Mouse (Mus musculus) liver, embryonic 12.5 days (tissue): Measurements from ENCODE around the gene Cish. TPM values are rescaled to one million over a fixed set of nuclear protein-coding genes. Genes with fewer than 3 reads are reported as not detected.
A peak's percentile ranks its signal among the peaks of the same experiment; 100 is the strongest.

ENCODE experiments used
- ATAC-seq: fragments of 200-750 bp; cut with Nextera tagmentation; 2 replicates; pipeline ENCODE4 v1.8.0; 2017; ENCODE audit warnings: moderate number of reproducible peaks, mild to moderate bottlenecking, moderate library complexity
- H3K27ac ChIP-seq: fragments of 300-500 bp; sonication (generic); 2 replicates; pipeline ENCODE4 v1.5.1; 2016; ENCODE audit warnings: mild to moderate bottlenecking
- H3K27me3 ChIP-seq: fragments of 300-500 bp; sonication (generic); replicated peaks from 2 replicates; pipeline ENCODE4 v1.6.1; 2016; ENCODE audit warnings: mild to moderate bottlenecking, moderate library complexity
- H3K36me3 ChIP-seq: fragments of 300-500 bp; sonication (generic); 2 replicates; pipeline ENCODE4 v1.6.1; 2016; ENCODE audit warnings: mild to moderate bottlenecking, moderate library complexity
- H3K4me1 ChIP-seq: fragments of 300-500 bp; sonication (generic); 2 replicates; pipeline ENCODE4 v1.6.1; 2016
- H3K4me2 ChIP-seq: fragments of 300-500 bp; sonication (generic); 2 replicates; pipeline ENCODE4 v1.6.1; 2016; ENCODE audit warnings: mild to moderate bottlenecking, moderate library complexity
- H3K4me3 ChIP-seq: fragments of 300-500 bp; sonication (generic); 2 replicates; pipeline ENCODE4 v1.5.1; 2016; ENCODE audit warnings: mild to moderate bottlenecking, moderate library complexity
- H3K9ac ChIP-seq: fragments of 300-500 bp; sonication (generic); 2 replicates; pipeline ENCODE4 v1.6.1; 2016; ENCODE audit warnings: mild to moderate bottlenecking, moderate library complexity
- H3K9me3 ChIP-seq: fragments of 300-500 bp; sonication (generic); replicated peaks from 2 replicates; pipeline ENCODE4 v1.6.1; 2016; ENCODE audit warnings: mild to moderate bottlenecking, moderate library complexity
- WGBS: fragments of 180-500 bp; shearing (Covaris S2); methylation state at CpG from one replicate; pipeline ENCODE4 v1.1.7; 2016; ENCODE audit not compliant: insufficient replicate concordance; 5-methylcytosine and 5-hydroxymethylcytosine counted together
- polyA plus RNA-seq: library from polyadenylated mRNA; unstranded; fragments of >200 nt; fragmentation: Nextera tagmentation; extraction: Ambion mirVana; gene quantifications from 2 replicates; pipeline ENCODE4 v1.2.1, GENCODE M21; 2016

Gene Cish
- polyA plus RNA-seq, 1 experiment from 2014 or later: 18.1 TPM

DNA sequence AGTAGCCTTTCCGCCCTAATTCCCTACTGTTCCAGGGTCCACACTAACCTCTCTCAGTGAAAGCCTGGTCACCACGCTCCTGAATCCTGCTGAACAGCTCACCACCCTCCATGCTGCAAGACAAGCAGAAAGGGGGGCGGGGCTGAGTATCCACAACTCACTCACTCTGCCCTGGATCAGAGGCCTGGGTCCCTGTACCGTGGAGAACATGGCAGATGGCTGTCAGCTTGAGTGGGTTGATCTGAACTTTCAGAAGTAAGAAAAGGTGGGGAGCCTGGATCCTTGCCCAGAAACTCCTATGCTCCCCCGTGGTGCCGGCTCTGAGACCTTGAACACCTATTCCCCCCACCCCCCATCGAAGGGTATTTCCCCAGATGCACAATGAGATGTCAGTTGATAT lies 33.5 kb upstream of the Cish start:
- ATAC-seq: no peak
- WGBS: 73% methylated on average over 7 of the region's 7 CpGs
- no peak overlapping the region for H3K4me3 ChIP-seq

GRCm38 (mm10) chr9:107263912-107264311 lies 31.9 kb upstream of the Cish start:
- no peak for ATAC-seq
- peaks cover 5% of the 10 kb centered on the region; the same call in 1 of the 2 replicates for H3K36me3 ChIP-seq
- H3K27me3 ChIP-seq: no peaks in the 10 kb centered on the region
- H3K4me1 ChIP-seq: peaks cover 9% of the 10 kb centered on the region; the same call in 1 of the 2 replicates
- no peaks in the 10 kb centered on the region for H3K9me3 ChIP-seq
- H3K4me2 ChIP-seq: no peak overlapping the region
- H3K4me3 ChIP-seq: no peak overlapping the region
- no peak overlapping the region for H3K9ac ChIP-seq
- no peak overlapping the region for H3K27ac ChIP-seq
- 65% methylated on average over 5 of the region's 5 CpGs for WGBS

More for the DNA sequence above, 33.5 kb upstream of the Cish start:
- no peak overlapping the region for H3K9ac ChIP-seq
- peaks cover 5% of the 10 kb centered on the region; the same call in 1 of the 2 replicates for H3K36me3 ChIP-seq
- H3K4me1 ChIP-seq: 0 out of 2 replicates have a peak, but pooled peaks cover under 1% of the 10 kb centered on the region
- H3K4me2 ChIP-seq: no peak overlapping the region
- H3K9me3 ChIP-seq: no peaks in the 10 kb centered on the region
- no peak overlapping the region for H3K27ac ChIP-seq
- no peaks in the 10 kb centered on the region for H3K27me3 ChIP-seq

DNA sequence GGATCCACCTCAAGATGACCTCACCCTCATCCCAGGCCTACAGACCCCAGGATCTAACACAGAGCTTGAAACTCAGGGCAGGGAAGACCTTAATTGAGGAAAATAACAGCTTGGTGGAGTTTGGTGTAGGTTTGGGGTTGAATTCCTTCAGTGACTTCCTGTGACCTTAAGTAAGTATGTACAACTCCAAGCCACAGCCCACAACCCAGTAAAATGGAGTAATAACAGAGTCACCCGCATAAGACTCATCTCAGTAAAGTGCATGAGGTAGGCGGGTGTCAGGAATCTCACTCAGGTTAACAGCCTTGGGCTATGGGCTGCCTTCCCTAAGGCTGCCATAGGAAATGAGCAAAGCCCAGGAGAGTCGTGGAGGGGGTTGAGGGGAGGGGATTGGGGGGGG lies 31.1 kb upstream of the Cish start:
- no peaks in the 10 kb centered on the region for H3K9me3 ChIP-seq
- H3K9ac ChIP-seq: no peak overlapping the region
- peaks cover 13% of the 10 kb centered on the region for H3K4me1 ChIP-seq
- ATAC-seq: no peak
- no peak overlapping the region for H3K4me3 ChIP-seq
- no peak overlapping the region for H3K27ac ChIP-seq
- 48% methylated on average over 3 of the region's 3 CpGs for WGBS
- no peaks in the 10 kb centered on the region for H3K27me3 ChIP-seq
- no peak overlapping the region for H3K4me2 ChIP-seq
- no peaks in the 10 kb centered on the region for H3K36me3 ChIP-seq

GRCm38 (mm10) chr9:107267028-107267427 lies 28.8 kb upstream of the Cish start:
- Histone ChIP-seq H3K4me3 (no peak overlapping the region), H3K27me3 (no peaks in the 10 kb centered on the region), H3K4me2 (no peak overlapping the region), H3K9ac (no peak overlapping the region), H3K4me1 (peaks cover 36% of the 10 kb centered on the region), H3K27ac (no peak overlapping the region), H3K9me3 (no peaks in the 10 kb centered on the region), H3K36me3 (no peaks in the 10 kb centered on the region)
- ATAC-seq: no peak
- WGBS: 49% methylated on average over 1 of the region's 1 CpGs

GRCm38 (mm10) chr9:107267721-107268402 lies 28.0 kb upstream of the Cish start:
- H3K4me2 ChIP-seq: no peak overlapping the region
- no peak overlapping the region for H3K27ac ChIP-seq
- no peaks in the 10 kb centered on the region for H3K36me3 ChIP-seq
- H3K4me3 ChIP-seq: no peak overlapping the region
- H3K9me3 ChIP-seq: no peaks in the 10 kb centered on the region
- WGBS: 29% methylated on average over 4 of the region's 4 CpGs
- H3K4me1 ChIP-seq: peaks cover 44% of the 10 kb centered on the region
- no peaks in the 10 kb centered on the region for H3K27me3 ChIP-seq
- H3K9ac ChIP-seq: no peak overlapping the region
- ATAC-seq: no peak

- H3K9ac ChIP-seq: no peak overlapping the region
- ATAC-seq: no peak
- H3K4me1 ChIP-seq: peaks cover 48% of the 10 kb centered on the region
- H3K4me2 ChIP-seq: no peak overlapping the region
- no peak overlapping the region for H3K4me3 ChIP-seq
- H3K27me3 ChIP-seq: no peaks in the 10 kb centered on the region
- 32% methylated on average over 1 of the region's 1 CpGs for WGBS
- H3K36me3 ChIP-seq: no peaks in the 10 kb centered on the region
- H3K9me3 ChIP-seq: no peaks in the 10 kb centered on the region
- H3K27ac ChIP-seq: no peak overlapping the region
Observed at GRCm38 (mm10) chr9:107269772-107270171, 26.1 kb upstream of the Cish start.

DNA sequence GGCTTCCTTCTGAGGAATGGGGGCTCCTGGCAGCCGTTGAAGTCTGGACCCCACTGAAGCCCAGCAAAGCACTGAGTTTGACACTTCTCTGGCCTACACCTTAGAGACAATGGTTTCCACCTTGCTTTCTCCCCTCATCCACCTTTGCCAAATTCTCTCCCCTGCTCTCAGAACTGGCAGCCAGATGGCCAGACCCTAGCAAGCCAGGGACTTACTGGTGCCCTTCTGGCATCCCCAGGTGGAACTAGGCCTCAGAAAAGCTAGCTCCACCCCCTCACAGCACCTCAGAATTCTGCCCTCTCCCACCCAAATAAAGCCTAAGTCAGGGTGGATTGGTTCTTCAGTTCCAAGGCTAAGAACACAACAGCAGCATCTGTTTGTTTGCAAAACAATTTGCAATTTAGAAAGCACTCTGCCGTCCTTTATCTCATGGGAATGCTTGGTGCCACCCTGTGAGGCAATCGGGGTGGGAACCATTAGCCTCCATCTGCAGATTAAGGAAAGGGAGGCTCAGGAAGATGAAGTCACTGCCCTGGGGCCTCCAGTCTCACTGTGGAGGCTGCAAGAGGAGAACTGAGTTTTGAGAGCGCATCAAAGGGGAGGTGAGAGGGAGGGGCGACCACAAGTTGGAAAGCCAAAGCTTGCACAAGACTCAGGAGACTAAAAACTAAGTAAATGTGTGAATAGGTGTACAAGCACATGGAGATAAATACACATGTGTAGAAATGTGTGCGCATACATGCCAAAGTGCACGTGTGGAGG lies 24.5 kb upstream of the Cish start:
- Histone ChIP-seq H3K9me3 (no peaks in the 10 kb centered on the region), H3K36me3 (no peaks in the 10 kb centered on the region), H3K4me1 (peaks cover 48% of the 10 kb centered on the region), H3K4me2 (no peak overlapping the region), H3K4me3 (no peak overlapping the region), H3K27me3 (no peaks in the 10 kb centered on the region), H3K9ac (no peak overlapping the region), H3K27ac (no peak overlapping the region)
- WGBS: 51% methylated on average over 7 of the region's 7 CpGs
- no peak for ATAC-seq

GRCm38 (mm10) chr9:107272284-107272683 lies 23.5 kb upstream of the Cish start:
- peak; percentile 71 for ATAC-seq
- Histone ChIP-seq H3K27ac (no peak overlapping the region), H3K4me1 (peaks cover 50% of the 10 kb centered on the region)

GRCm38 (mm10) chr9:107273184-107273583 lies 22.6 kb upstream of the Cish start:
- Histone ChIP-seq H3K9me3 (no peaks in the 10 kb centered on the region), H3K9ac (no peak overlapping the region), H3K4me3 (no peak overlapping the region), H3K4me2 (no peak overlapping the region), H3K4me1 (peaks cover 47% of the 10 kb centered on the region), H3K27me3 (no peaks in the 10 kb centered on the region), H3K27ac (no peak overlapping the region), H3K36me3 (no peaks in the 10 kb centered on the region)
- 38% methylated on average over 10 of the region's 10 CpGs for WGBS
- no peak for ATAC-seq

More at GRCm38 (mm10) chr9:107272284-107272683, 23.5 kb upstream of the Cish start:
- no peaks in the 10 kb centered on the region for H3K9me3 ChIP-seq
- H3K9ac ChIP-seq: no peak overlapping the region
- no peak overlapping the region for H3K4me3 ChIP-seq
- H3K27me3 ChIP-seq: no peaks in the 10 kb centered on the region
- no peaks in the 10 kb centered on the region for H3K36me3 ChIP-seq
- H3K4me2 ChIP-seq: no peak overlapping the region
- WGBS: 16% methylated on average over 4 of the region's 4 CpGs

- Histone ChIP-seq H3K27me3 (no peaks in the 10 kb centered on the region), H3K4me3 (no peak overlapping the region), H3K9ac (no peak overlapping the region), H3K9me3 (no peaks in the 10 kb centered on the region), H3K4me1 (peaks cover 58% of the 10 kb centered on the region), H3K36me3 (no peaks in the 10 kb centered on the region), H3K27ac (no peak overlapping the region), H3K4me2 (no peak overlapping the region)
- 81% methylated on average over 6 of the region's 6 CpGs for WGBS
- ATAC-seq: no peak
Observed at GRCm38 (mm10) chr9:107274751-107275150, 21.1 kb upstream of the Cish start.

DNA sequence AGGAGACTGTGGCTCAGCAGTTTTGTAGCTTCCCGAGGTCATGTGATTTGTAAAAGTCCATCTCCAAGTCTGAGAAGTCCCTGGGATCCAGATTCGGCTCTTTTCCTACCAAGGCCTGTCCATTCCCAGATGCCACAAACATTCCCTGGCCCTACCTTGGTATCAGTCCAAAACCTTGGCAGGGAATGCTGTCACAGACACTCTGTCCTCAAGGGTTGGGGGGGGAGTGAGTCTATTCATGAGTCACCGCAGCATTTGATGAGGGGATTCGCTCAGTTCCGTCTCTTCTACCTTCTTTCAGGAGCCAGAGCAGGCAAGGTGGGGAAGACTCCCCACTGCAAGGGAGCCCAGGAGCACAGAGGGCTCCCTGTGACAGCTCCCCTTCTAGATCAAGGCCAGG lies 20.1 kb upstream of the Cish start:
- H3K36me3 ChIP-seq: no peaks in the 10 kb centered on the region
- H3K4me1 ChIP-seq: peaks cover 58% of the 10 kb centered on the region
- no peak for ATAC-seq
- no peak overlapping the region for H3K4me3 ChIP-seq
- no peak overlapping the region for H3K27ac ChIP-seq
- H3K9ac ChIP-seq: no peak overlapping the region
- no peak overlapping the region for H3K4me2 ChIP-seq
- H3K9me3 ChIP-seq: no peaks in the 10 kb centered on the region
- 81% methylated on average over 5 of the region's 5 CpGs for WGBS
- no peaks in the 10 kb centered on the region for H3K27me3 ChIP-seq

GRCm38 (mm10) chr9:107277603-107278002 lies 18.2 kb upstream of the Cish start:
- no peak for ATAC-seq
- WGBS: 73% methylated on average over 7 of the region's 7 CpGs
- no peaks in the 10 kb centered on the region for H3K36me3 ChIP-seq

More at GRCm38 (mm10) chr9:107277603-107278002, 18.2 kb upstream of the Cish start:
- no peak overlapping the region for H3K9ac ChIP-seq
- H3K4me3 ChIP-seq: no peak overlapping the region
- no peaks in the 10 kb centered on the region for H3K27me3 ChIP-seq
- H3K4me1 ChIP-seq: peaks cover 48% of the 10 kb centered on the region
- no peak overlapping the region for H3K4me2 ChIP-seq
- H3K9me3 ChIP-seq: no peaks in the 10 kb centered on the region
- H3K27ac ChIP-seq: no peak overlapping the region
